Mouse (Mus musculus): Measurements from ENCODE around the gene Gm28269.

GRCm38 (mm10) chrX:21744997-21745396 is at the start of gene Gm28269:
- no peak for TF ChIP-seq CTCF (conservative IDR thresholded peaks at IDR 0.05; ENCODE audit: low read length)
- no peak for TF ChIP-seq NANOG (IDR thresholded peaks at IDR 0.05; ENCODE audit: borderline replicate concordance, low read length)

All from E14TG2a.4 (cell line).